Mouse (Mus musculus) embryonic facial prominence, embryonic 12.5 days (tissue): ENCODE data around the gene Leo1. TPM values are rescaled to one million over a fixed set of nuclear protein-coding genes. Genes with fewer than 3 reads are reported as not detected.
A peak's percentile ranks its signal among the peaks of the same experiment; 100 is the strongest.
"Not testable (repeated sequence)": the region's sequence is repeated elsewhere in the genome, so short reads cannot be mapped to it uniquely, and the experiment has no call there.

ENCODE experiments used
- ATAC-seq: fragments of 200-750 bp; cut with Nextera tagmentation; 2 replicates; pipeline ENCODE4 v1.8.0; 2017; ENCODE audit not compliant: insufficient number of reproducible peaks, insufficient read depth, low FRiP score, low TSS enrichment
- H3K27ac ChIP-seq: fragments of 300-500 bp; sonication (generic); 2 replicates; pipeline ENCODE4 v1.5.1; 2016; ENCODE audit warnings: mild to moderate bottlenecking
- H3K27me3 ChIP-seq: fragments of 300-500 bp; sonication (generic); 2 replicates; pipeline ENCODE4 v1.6.1; 2016; ENCODE audit warnings: mild to moderate bottlenecking, moderate library complexity
- H3K36me3 ChIP-seq: fragments of 300-500 bp; sonication (generic); 2 replicates; pipeline ENCODE4 v1.6.1; 2016; ENCODE audit warnings: mild to moderate bottlenecking
- H3K4me1 ChIP-seq: fragments of 300-500 bp; sonication (generic); 2 replicates; pipeline ENCODE4 v1.6.1; 2016
- H3K4me2 ChIP-seq: fragments of 300-500 bp; sonication (generic); replicated peaks from 2 replicates; pipeline ENCODE4 v1.6.1; 2016; ENCODE audit warnings: mild to moderate bottlenecking, moderate library complexity
- H3K4me3 ChIP-seq: fragments of 300-500 bp; sonication (generic); 2 replicates; pipeline ENCODE4 v1.5.1; 2016; ENCODE audit warnings: mild to moderate bottlenecking
- H3K9ac ChIP-seq: fragments of 300-500 bp; sonication (generic); 2 replicates; pipeline ENCODE4 v1.6.1; 2016; ENCODE audit warnings: mild to moderate bottlenecking, moderate library complexity
- H3K9me3 ChIP-seq: fragments of 300-500 bp; sonication (generic); 2 replicates; pipeline ENCODE4 v1.6.1; 2016; ENCODE audit warnings: mild to moderate bottlenecking, moderate library complexity
- WGBS: fragments of 180-500 bp; shearing (Covaris S2); methylation state at CpG from one replicate; pipeline ENCODE4 v1.1.7; 2016; 5-methylcytosine and 5-hydroxymethylcytosine counted together
- polyA plus RNA-seq: library from polyadenylated mRNA; unstranded; fragments of >200 nt; fragmentation: Nextera tagmentation; extraction: Ambion mirVana; gene quantifications from 2 replicates; pipeline ENCODE4 v1.2.1, GENCODE M21; 2016

The Leo1 gene
- polyA plus RNA-seq, 1 experiment from 2014 or later, result 53.5 TPM

- no peaks in the 10 kb centered on the region for H3K9me3 ChIP-seq
- WGBS, result 65% methylated on average over 8 of the region's 8 CpGs
- H3K27me3 ChIP-seq, result no peaks in the 10 kb centered on the region
- H3K4me2 ChIP-seq, result no peak overlapping the region
- no peak overlapping the region for H3K4me3 ChIP-seq
- H3K27ac ChIP-seq, result no peak overlapping the region; the same call in 1 of the 2 replicates
- peaks cover under 1% of the 10 kb centered on the region; the same call in 1 of the 2 replicates for H3K36me3 ChIP-seq
- ATAC-seq, result no peak
- peaks cover 3% of the 10 kb centered on the region; the same call in 1 of the 2 replicates for H3K4me1 ChIP-seq
- H3K9ac ChIP-seq, result no peak overlapping the region
Measured at GRCm38 (mm10) chr9:75479106-75479725, 37.9 kb downstream of the Leo1 start.

- 92% methylated on average over 5 of the region's 5 CpGs for WGBS
- no peaks in the 10 kb centered on the region for H3K36me3 ChIP-seq
- no peak overlapping the region for H3K4me2 ChIP-seq
- H3K4me3 ChIP-seq, result no peak overlapping the region
- H3K4me1 ChIP-seq, result peaks cover 3% of the 10 kb centered on the region; the same call in 1 of the 2 replicates
- no peaks in the 10 kb centered on the region for H3K27me3 ChIP-seq
- no peaks in the 10 kb centered on the region for H3K9me3 ChIP-seq
- no peak for ATAC-seq
- no peak overlapping the region for H3K27ac ChIP-seq
- H3K9ac ChIP-seq, result no peak overlapping the region
Measured at GRCm38 (mm10) chr9:75480536-75481075, 39.3 kb downstream of the Leo1 start.

- no peak for ATAC-seq
- H3K36me3 ChIP-seq, result no peaks in the 10 kb centered on the region
- 84% methylated on average over 6 of the region's 6 CpGs for WGBS
Measured at GRCm38 (mm10) chr9:75485231-75485630, 43.9 kb downstream of the Leo1 start.

GRCm38 (mm10) chr9:75488255-75488654, 46.9 kb downstream of the Leo1 start:
- H3K4me2 ChIP-seq, H3K9ac ChIP-seq, H3K27me3 ChIP-seq, H3K36me3 ChIP-seq, ATAC-seq, H3K9me3 ChIP-seq, H3K27ac ChIP-seq, H3K4me3 ChIP-seq, H3K4me1 ChIP-seq: not testable (repeated sequence)
- 92% methylated on average over 7 of the region's 7 CpGs for WGBS

More at GRCm38 (mm10) chr9:75485231-75485630, 43.9 kb downstream of the Leo1 start:
- no peaks in the 10 kb centered on the region; the same call in 1 of the 2 replicates for H3K4me1 ChIP-seq
- no peak overlapping the region for H3K27ac ChIP-seq
- no peak overlapping the region for H3K4me3 ChIP-seq
- no peaks in the 10 kb centered on the region for H3K27me3 ChIP-seq
- no peaks in the 10 kb centered on the region for H3K9me3 ChIP-seq
- H3K4me2 ChIP-seq, result no peak overlapping the region
- H3K9ac ChIP-seq, result no peak overlapping the region

- 0 out of 2 replicates have a peak, but pooled peaks cover 2% of the 10 kb centered on the region for H3K4me1 ChIP-seq
- no peak for ATAC-seq
- no peak overlapping the region for H3K4me3 ChIP-seq
- WGBS, result 78% methylated on average over 9 of the region's 9 CpGs
- no peak overlapping the region for H3K27ac ChIP-seq
- no peak overlapping the region for H3K9ac ChIP-seq
- peaks cover 15% of the 10 kb centered on the region for H3K36me3 ChIP-seq
- H3K27me3 ChIP-seq, result no peaks in the 10 kb centered on the region
- 0 out of 2 replicates have a peak, but pooled peaks cover 3% of the 10 kb centered on the region for H3K9me3 ChIP-seq
- no peak overlapping the region for H3K4me2 ChIP-seq
Measured at GRCm38 (mm10) chr9:75494407-75495005, 53.2 kb downstream of the Leo1 start.

GRCm38 (mm10) chr9:75495945-75496344, 54.6 kb downstream of the Leo1 start:
- no peak overlapping the region for H3K4me3 ChIP-seq
- H3K4me2 ChIP-seq, result no peak overlapping the region
- H3K9me3 ChIP-seq, result 0 out of 2 replicates have a peak, but pooled peaks cover 3% of the 10 kb centered on the region
- peaks cover 17% of the 10 kb centered on the region for H3K36me3 ChIP-seq
- no peak overlapping the region for H3K27ac ChIP-seq
- H3K4me1 ChIP-seq, result 0 out of 2 replicates have a peak, but pooled peaks cover 2% of the 10 kb centered on the region
- 0 out of 2 replicates have a peak, but pooled peaks have one; percentile 10 for ATAC-seq
- H3K9ac ChIP-seq, result no peak overlapping the region
- no peaks in the 10 kb centered on the region for H3K27me3 ChIP-seq
- 44% methylated on average over 10 of the region's 10 CpGs for WGBS

- no peak for ATAC-seq
- no peak overlapping the region for H3K9ac ChIP-seq
- no peaks in the 10 kb centered on the region for H3K27me3 ChIP-seq
- no peak overlapping the region for H3K4me2 ChIP-seq
- no peak overlapping the region for H3K4me3 ChIP-seq
- 96% methylated on average over 7 of the region's 7 CpGs for WGBS
- H3K27ac ChIP-seq, result no peak overlapping the region
- 0 out of 2 replicates have a peak, but pooled peaks cover 3% of the 10 kb centered on the region for H3K9me3 ChIP-seq
- H3K4me1 ChIP-seq, result 0 out of 2 replicates have a peak, but pooled peaks cover 2% of the 10 kb centered on the region
- H3K36me3 ChIP-seq, result peaks cover 36% of the 10 kb centered on the region
Measured at GRCm38 (mm10) chr9:75498571-75498970, 57.2 kb downstream of the Leo1 start.

- no peak for ATAC-seq
- peaks cover 54% of the 10 kb centered on the region for H3K36me3 ChIP-seq
- WGBS, result 95% methylated on average over 6 of the region's 6 CpGs
Measured at GRCm38 (mm10) chr9:75504311-75504710, 63.0 kb downstream of the Leo1 start.

GRCm38 (mm10) chr9:75511236-75511939, 70.1 kb downstream of the Leo1 start:
- no peaks in the 10 kb centered on the region for H3K27me3 ChIP-seq
- H3K9ac ChIP-seq, result no peak overlapping the region
- H3K4me3 ChIP-seq, result no peak overlapping the region
- 87% methylated on average over 8 of the region's 8 CpGs for WGBS
- no peak overlapping the region for H3K27ac ChIP-seq
- H3K36me3 ChIP-seq, result peaks cover 47% of the 10 kb centered on the region
- no peaks in the 10 kb centered on the region for H3K4me1 ChIP-seq
- H3K4me2 ChIP-seq, result no peak overlapping the region
- no peak for ATAC-seq
- H3K9me3 ChIP-seq, result no peaks in the 10 kb centered on the region

More at GRCm38 (mm10) chr9:75504311-75504710, 63.0 kb downstream of the Leo1 start:
- no peaks in the 10 kb centered on the region for H3K9me3 ChIP-seq
- H3K4me1 ChIP-seq, result no peaks in the 10 kb centered on the region
- no peak overlapping the region for H3K9ac ChIP-seq
- no peak overlapping the region for H3K4me3 ChIP-seq
- H3K27me3 ChIP-seq, result no peaks in the 10 kb centered on the region
- no peak overlapping the region for H3K4me2 ChIP-seq
- no peak overlapping the region for H3K27ac ChIP-seq

GRCm38 (mm10) chr9:75515464-75516113, 74.3 kb downstream of the Leo1 start:
- Histone ChIP-seq H3K27ac (no peak overlapping the region), H3K36me3 (peaks cover 15% of the 10 kb centered on the region; the same call in 1 of the 2 replicates), H3K4me3 (no peak overlapping the region), H3K27me3 (no peaks in the 10 kb centered on the region), H3K9ac (no peak overlapping the region), H3K9me3 (no peaks in the 10 kb centered on the region), H3K4me2 (no peak overlapping the region), H3K4me1 (no peaks in the 10 kb centered on the region)
- peak; percentile 41; the same call in 1 of the 2 replicates for ATAC-seq
- 63% methylated on average over 12 of the region's 12 CpGs for WGBS
